Mouse (Mus musculus) G1E (cell line): Measurements from ENCODE around the gene Arhgef18.

Experiments
- CTCF ChIP-seq: IDR thresholded peaks from 2 replicates; pipeline ENCODE4 v1.5.1; 2012; ENCODE audit warnings: low read depth, low read length, inconsistent platforms, mixed read lengths
- GATA1 ChIP-seq: IDR thresholded peaks from 2 replicates; pipeline ENCODE4 v1.6.1; 2012; ENCODE audit warnings: borderline replicate concordance, low read length, inconsistent platforms, mixed read lengths
- GATA2 ChIP-seq: IDR thresholded peaks from 2 replicates; pipeline ENCODE4 v1.6.1; 2012; ENCODE audit warnings: low read depth, low read length, inconsistent platforms, borderline replicate concordance

GRCm38 (mm10) chr8:3420105-3420706, 27.4 kb downstream of the Arhgef18 start:
- TF ChIP-seq CTCF (no peak), GATA2 (no peak), GATA1 (no peak)
